Mouse (Mus musculus) forebrain, postnatal 0 days (tissue): ENCODE data around the gene Prr15l. TPM values are rescaled to one million over a fixed set of nuclear protein-coding genes. Genes with fewer than 3 reads are reported as not detected.

Source experiments
- ATAC-seq: fragments of 200-750 bp; cut with Nextera tagmentation; 2 replicates; pipeline ENCODE4 v1.8.0; 2017; ENCODE audit warnings: mild to moderate bottlenecking, moderate library complexity
- DNase-seq: peaks from one replicate; pipeline ENCODE4 v3.0.0-alpha.2; 2015
- H3K27ac ChIP-seq: fragments of 300-500 bp; sonication (generic); 2 replicates; pipeline ENCODE4 v1.5.1; 2014; ENCODE audit warnings: low read depth, mild to moderate bottlenecking, antibody characterized with exemption, low read length, moderate library complexity, mixed read lengths
- H3K27me3 ChIP-seq: fragments of 300-500 bp; sonication (generic); 2 replicates; pipeline ENCODE4 v1.6.1; 2014; ENCODE audit warnings: mild to moderate bottlenecking, low read length, mixed read lengths; ENCODE audit not compliant: insufficient read depth
- H3K36me3 ChIP-seq: fragments of 300-500 bp; sonication (generic); 2 replicates; pipeline ENCODE4 v1.6.1; 2014; ENCODE audit warnings: mild to moderate bottlenecking, moderate library complexity; ENCODE audit not compliant: insufficient read depth
- H3K4me1 ChIP-seq: fragments of 300-500 bp; sonication (generic); 2 replicates; pipeline ENCODE4 v1.6.1; 2014; ENCODE audit warnings: antibody characterized with exemption; ENCODE audit not compliant: insufficient read depth
- H3K4me2 ChIP-seq: fragments of 300-500 bp; sonication (generic); 2 replicates; pipeline ENCODE4 v1.6.1; 2014; ENCODE audit warnings: low read depth, mild to moderate bottlenecking, moderate library complexity
- H3K4me3 ChIP-seq: fragments of 300-500 bp; sonication (generic); 2 replicates; pipeline ENCODE4 v1.5.1; 2014; ENCODE audit warnings: low read depth, low read length, mixed read lengths
- H3K9ac ChIP-seq: fragments of 300-500 bp; sonication (generic); 2 replicates; pipeline ENCODE4 v1.6.1; 2014; ENCODE audit warnings: mild to moderate bottlenecking
- H3K9me3 ChIP-seq: fragments of 300-500 bp; sonication (generic); 2 replicates; pipeline ENCODE4 v1.6.1; 2016; ENCODE audit warnings: low read length
- CTCF ChIP-seq: sonication (generic); IDR thresholded peaks from 2 replicates; pipeline ENCODE4 v1.5.1; 2016; ENCODE audit warnings: antibody characterized with exemption, control low read depth, low read depth
- WGBS: fragments of 180-500 bp; shearing (Covaris S2); extraction: QIAGEN DNeasy Blood & Tissue Kit; methylation state at CpG from one replicate; pipeline ENCODE4 v1.1.7; 2014; 5-methylcytosine and 5-hydroxymethylcytosine counted together
- polyA plus RNA-seq: library from polyadenylated mRNA; unstranded; fragments of >200 nt; fragmentation: Nextera tagmentation; extraction: Ambion mirVana; gene quantifications from 2 replicates; pipeline ENCODE4 v1.2.1, GENCODE M21; 2015
- total RNA-seq: library from RNA; depleted of rRNA; stranded (reverse); fragments of >200 nt; gene quantifications from 2 replicates; pipeline ENCODE4 v1.2.3, GENCODE M21; 2014

Prr15l gene
- total and polyA plus RNA-seq, 2 experiments from 2014 or later = 0.11 TPM; not detected in 1

- H3K4me1 ChIP-seq = peaks cover 18% of the 10 kb centered on the region
- H3K4me2 ChIP-seq = peak overlapping the region; percentile 79
- 2% methylated on average over 45 of the region's 45 CpGs for WGBS
- peak; percentile 100 for DNase-seq
- H3K27me3 ChIP-seq = no peaks in the 10 kb centered on the region
- no peaks in the 10 kb centered on the region for H3K9me3 ChIP-seq
- peak overlapping the region; percentile 97 for H3K27ac ChIP-seq
- ATAC-seq = peak; percentile 97
- H3K9ac ChIP-seq = peak overlapping the region; percentile 94
- peak overlapping the region; percentile 87 for H3K4me3 ChIP-seq
- no peak for TF ChIP-seq CTCF
- no peaks in the 10 kb centered on the region for H3K36me3 ChIP-seq
These were observed 49.9 kb downstream of the Prr15l start for GRCm38 (mm10) chr11:96977606-96978400.

GRCm38 (mm10) chr11:96978401-96979246, 50.7 kb downstream of the Prr15l start:
- peaks cover 18% of the 10 kb centered on the region for H3K4me1 ChIP-seq
- H3K27me3 ChIP-seq = no peaks in the 10 kb centered on the region
- H3K36me3 ChIP-seq = no peaks in the 10 kb centered on the region
- 33% methylated on average over 17 of the region's 17 CpGs for WGBS
- no peak for TF ChIP-seq CTCF
- no peak for ATAC-seq
- peak overlapping the region; percentile 79 for H3K4me2 ChIP-seq
- DNase-seq = no peak
- peak overlapping the region; percentile 74 for H3K27ac ChIP-seq
- H3K9me3 ChIP-seq = no peaks in the 10 kb centered on the region
- H3K9ac ChIP-seq = peak overlapping the region; percentile 62
- H3K4me3 ChIP-seq = peak overlapping the region; percentile 60

- no peak for DNase-seq
- WGBS = 88% methylated on average over 7 of the region's 7 CpGs
- Histone ChIP-seq H3K4me3 (no peak overlapping the region), H3K4me1 (peaks cover 18% of the 10 kb centered on the region), H3K36me3 (no peaks in the 10 kb centered on the region), H3K27me3 (no peaks in the 10 kb centered on the region), H3K27ac (no peak overlapping the region), H3K4me2 (no peak overlapping the region), H3K9ac (no peak overlapping the region), H3K9me3 (no peaks in the 10 kb centered on the region)
- no peak for TF ChIP-seq CTCF
- no peak for ATAC-seq
These were observed 51.4 kb downstream of the Prr15l start for GRCm38 (mm10) chr11:96979329-96979728.

GRCm38 (mm10) chr11:96980021-96980420, 52.1 kb downstream of the Prr15l start:
- Histone ChIP-seq H3K27ac (no peak overlapping the region), H3K4me1 (peaks cover 18% of the 10 kb centered on the region), H3K9me3 (no peaks in the 10 kb centered on the region), H3K36me3 (no peaks in the 10 kb centered on the region), H3K9ac (no peak overlapping the region), H3K4me3 (no peak overlapping the region), H3K4me2 (no peak overlapping the region), H3K27me3 (no peaks in the 10 kb centered on the region)
- WGBS = 78% methylated on average over 5 of the region's 5 CpGs
- ATAC-seq (no peak), DNase-seq (no peak)
- TF ChIP-seq CTCF = no peak

GRCm38 (mm10) chr11:96981461-96981860, 53.6 kb downstream of the Prr15l start:
- Histone ChIP-seq H3K27me3 (no peaks in the 10 kb centered on the region), H3K4me3 (no peak overlapping the region), H3K9me3 (no peaks in the 10 kb centered on the region), H3K4me1 (peaks cover 9% of the 10 kb centered on the region; the same call in 1 of the 2 replicates), H3K9ac (no peak overlapping the region), H3K36me3 (no peaks in the 10 kb centered on the region), H3K27ac (no peak overlapping the region), H3K4me2 (no peak overlapping the region)
- no peak for TF ChIP-seq CTCF
- ATAC-seq = no peak
- 83% methylated on average over 15 of the region's 15 CpGs for WGBS
- no peak for DNase-seq

GRCm38 (mm10) chr11:96982355-96982754, 54.5 kb downstream of the Prr15l start:
- no peak for ATAC-seq
- Histone ChIP-seq H3K36me3 (no peaks in the 10 kb centered on the region), H3K9ac (peak overlapping the region; percentile 25; the same call in 1 of the 2 replicates), H3K9me3 (no peaks in the 10 kb centered on the region), H3K27ac (no peak overlapping the region), H3K4me1 (0 out of 2 replicates have a peak, but pooled peaks cover 6% of the 10 kb centered on the region), H3K4me3 (0 out of 2 replicates have a peak overlapping the region, but pooled peaks have one; percentile 9), H3K4me2 (peak overlapping the region; percentile 35), H3K27me3 (no peaks in the 10 kb centered on the region)
- peak; percentile 96 for TF ChIP-seq CTCF
- 3% methylated on average over 7 of the region's 7 CpGs for WGBS
- peak; percentile 86 for DNase-seq
